Mouse (Mus musculus): ENCODE results near the gene Drc1.

GRCm38 (mm10) chr5:30281291-30281732 lies at the start of gene Drc1:
- TF ChIP-seq CTCF (IDR thresholded peaks at IDR 0.05; ENCODE audit: control insufficient read depth, insufficient read depth, insufficient read length): no peak
- no peak for TF ChIP-seq MYOD1 (IDR thresholded peaks at IDR 0.05; ENCODE audit: control insufficient read depth, insufficient read length, low read depth)
- TF ChIP-seq MAX (IDR thresholded peaks at IDR 0.05): no peak
- TF ChIP-seq FOSL1 (IDR thresholded peaks at IDR 0.05; ENCODE audit: insufficient read depth, low read length, poor library complexity, severe bottlenecking): no peak
- no peak for TF ChIP-seq CEBPB (IDR thresholded peaks at IDR 0.05; ENCODE audit: low read depth)
- TF ChIP-seq USF1 (IDR thresholded peaks at IDR 0.05; ENCODE audit: low read depth): no peak
